Comparison of ENCODE assay signal across 9 mouse cellular contexts in genomic region chr7:80357156-80357555, GRCm38 (mm10). TPM values are rescaled to one million over a fixed set of nuclear protein-coding genes. Genes with fewer than 3 reads are reported as not detected.
DNase-seq lines count a peak whose midpoint lies in the region; ATAC-seq and TF ChIP-seq lines count a peak whose summit lies in the region.
"Had no signal": no experiment of that assay in that cellular context is flagged by ENCODE, and none has a peak within 500 bp of the region (broad histone marks: within the 10 kb centered on the region; RNA-seq: fewer than 3 reads in every experiment).

No protein-coding gene starts in this region.

- no peak overlapping the region for H3K9ac ChIP-seq in stomach, embryonic 14.5 days (replicated peaks; ENCODE audit: low read depth, low read length)
- no peak overlapping the region for H3K9ac ChIP-seq in stomach, postnatal 0 days (ENCODE audit: low read length)
- no peak overlapping the region for H3K9ac ChIP-seq in hindbrain, postnatal 0 days (replicated peaks; ENCODE audit: low read length)

- no peak overlapping the region for H3K4me3 ChIP-seq in heart, embryonic 10.5 days
- no peak overlapping the region for H3K4me3 ChIP-seq in stomach, embryonic 14.5 days (ENCODE audit: low read depth, low read length)
- no peak overlapping the region for H3K4me3 ChIP-seq in stomach, postnatal 0 days (ENCODE audit: low read depth, low read length)
- H3K4me3 ChIP-seq in hindbrain, postnatal 0 days (ENCODE audit: low read length): no peak overlapping the region

- no peaks in the 10 kb centered on the region for H3K9me3 ChIP-seq in heart, embryonic 10.5 days
- H3K9me3 ChIP-seq in stomach, embryonic 14.5 days (ENCODE audit: control insufficient read depth, low read depth, low read length): no peaks in the 10 kb centered on the region
- no peaks in the 10 kb centered on the region for H3K9me3 ChIP-seq in stomach, postnatal 0 days (ENCODE audit: control insufficient read depth, low read length)
- H3K9me3 ChIP-seq in hindbrain, postnatal 0 days (ENCODE audit: low read length): no peaks in the 10 kb centered on the region

- 65% methylated on average over 8 of the region's 8 CpGs for WGBS in heart, embryonic 10.5 days
- 67% methylated on average over 8 of the region's 8 CpGs for WGBS in stomach, embryonic 14.5 days
- WGBS in stomach, postnatal 0 days: 81% methylated on average over 8 of the region's 8 CpGs
- 24% methylated on average over 8 of the region's 8 CpGs for WGBS in hindbrain, postnatal 0 days

- DNase-seq in heart, adult 11 months: peak; percentile 96
- DNase-seq in heart, embryonic 10.5 days (ENCODE audit: low spot score): no peak
- DNase-seq in stomach, postnatal 0 days (ENCODE audit: low spot score): no peak
- DNase-seq in hindbrain, postnatal 0 days (ENCODE audit: low spot score): peak; percentile 68
- peak; percentile 82 for DNase-seq in testis, postnatal 14 days (ENCODE audit: low spot score)
- no peak for DNase-seq in lung, postnatal 14 days
- DNase-seq: gastrocnemius, postnatal 14 days had no signal

- no peak overlapping the region for H3K27ac ChIP-seq in heart, embryonic 10.5 days
- no peak overlapping the region for H3K27ac ChIP-seq in stomach, embryonic 14.5 days (ENCODE audit: low read length)
- H3K27ac ChIP-seq in stomach, postnatal 0 days (replicated peaks): no peak overlapping the region
- peak overlapping the region; percentile 49; the same call in 1 of the 2 replicates for H3K27ac ChIP-seq in hindbrain, postnatal 0 days

- H3K4me1 ChIP-seq in heart, embryonic 10.5 days: 0 out of 2 replicates have a peak, but pooled peaks cover 4% of the 10 kb centered on the region
- no peaks in the 10 kb centered on the region for H3K4me1 ChIP-seq in stomach, embryonic 14.5 days (ENCODE audit: control insufficient read depth, insufficient read depth, low read length)
- no peaks in the 10 kb centered on the region for H3K4me1 ChIP-seq in stomach, postnatal 0 days (replicated peaks; ENCODE audit: control insufficient read depth, insufficient read depth)
- no peaks in the 10 kb centered on the region for H3K4me1 ChIP-seq in hindbrain, postnatal 0 days (ENCODE audit: insufficient read depth, low read length)

- no peak for TF ChIP-seq CTCF in stomach, postnatal 0 days (IDR thresholded peaks at IDR 0.05; ENCODE audit: low read depth)
- TF ChIP-seq CTCF in hindbrain, postnatal 0 days (IDR thresholded peaks at IDR 0.05; ENCODE audit: low read depth): peak; percentile 17; the same call in 1 of the 2 replicates

- TF ChIP-seq EP300 in stomach, postnatal 0 days (optimal IDR thresholded peaks at IDR 0.05): no peak

- H3K4me2 ChIP-seq in stomach, embryonic 14.5 days (replicated peaks; ENCODE audit: low read depth, low read length): no peak overlapping the region
- H3K4me2 ChIP-seq in stomach, postnatal 0 days (replicated peaks; ENCODE audit: low read depth): no peak overlapping the region
- H3K4me2 ChIP-seq in hindbrain, postnatal 0 days (ENCODE audit: low read depth, low read length): no peak overlapping the region

- ATAC-seq in stomach, embryonic 14.5 days (ENCODE audit: insufficient number of reproducible peaks, insufficient read depth, low FRiP score, low read depth): 0 out of 2 replicates have a peak, but pooled peaks have one; percentile 21
- no peak for ATAC-seq in stomach, postnatal 0 days (ENCODE audit: low FRiP score, low TSS enrichment)
- ATAC-seq in hindbrain, postnatal 0 days: peak; percentile 87
- no peak for ATAC-seq in cerebellum, adult (ENCODE audit: insufficient number of reproducible peaks, low FRiP score, low TSS enrichment)

- H3K36me3 ChIP-seq in heart, embryonic 10.5 days: peaks cover 92% of the 10 kb centered on the region
- H3K36me3 ChIP-seq in stomach, embryonic 14.5 days (ENCODE audit: control insufficient read depth, insufficient read depth, low read length): peaks cover 46% of the 10 kb centered on the region
- H3K36me3 ChIP-seq in stomach, postnatal 0 days (ENCODE audit: control insufficient read depth, insufficient read depth, low read length): peaks cover 27% of the 10 kb centered on the region
- H3K36me3 ChIP-seq in hindbrain, postnatal 0 days (ENCODE audit: insufficient read depth, low read length): peaks cover 53% of the 10 kb centered on the region

- no peaks in the 10 kb centered on the region for H3K27me3 ChIP-seq in heart, embryonic 10.5 days (ENCODE audit: insufficient read depth, poor library complexity, severe bottlenecking)
- no peaks in the 10 kb centered on the region for H3K27me3 ChIP-seq in stomach, embryonic 14.5 days (ENCODE audit: control insufficient read depth, insufficient read depth, low read length)
- no peaks in the 10 kb centered on the region for H3K27me3 ChIP-seq in stomach, postnatal 0 days (ENCODE audit: control insufficient read depth, insufficient read depth, low read length)
- no peaks in the 10 kb centered on the region for H3K27me3 ChIP-seq in hindbrain, postnatal 0 days (ENCODE audit: insufficient read depth, low read length)

RNA-seq across cellular contexts. Expression of gene Man2a2, which starts 14.0 kb away (rescaled TPM):
- 20.0 and 20.9 TPM in 2 replicates for polyA plus RNA-seq in heart, embryonic 10.5 days (2016; fragmentation: Nextera tagmentation; extraction: Ambion mirVana)
- 18.3 and 19.8 TPM in 2 replicates for polyA plus RNA-seq in stomach, embryonic 14.5 days (2014; fragmentation: Nextera tagmentation; extraction: Ambion mirVana)
- 3.6 and 5.3 TPM in 2 replicates for polyA plus RNA-seq in stomach, postnatal 0 days (2015; fragmentation: Nextera tagmentation; extraction: Ambion mirVana)
- total RNA-seq in hindbrain, postnatal 0 days (2014; rRNA removed): 55.5 and 61.3 TPM in 2 replicates
- polyA plus RNA-seq in hindbrain, postnatal 0 days (2015; fragmentation: Nextera tagmentation; extraction: Ambion mirVana): 14.2 and 15.7 TPM in 2 replicates

RNA-seq across cellular contexts. Expression of gene Hddc3, which starts 14.3 kb away (rescaled TPM):
- polyA plus RNA-seq in heart, embryonic 10.5 days (2016; fragmentation: Nextera tagmentation; extraction: Ambion mirVana): 18.3 and 18.4 TPM in 2 replicates
- polyA plus RNA-seq in stomach, embryonic 14.5 days (2014; fragmentation: Nextera tagmentation; extraction: Ambion mirVana): 24.3 and 26.5 TPM in 2 replicates
- 8.6 and 10.4 TPM in 2 replicates for polyA plus RNA-seq in stomach, postnatal 0 days (2015; fragmentation: Nextera tagmentation; extraction: Ambion mirVana)
- total RNA-seq in hindbrain, postnatal 0 days (2014; rRNA removed): 30.1 and 32.2 TPM in 2 replicates
- polyA plus RNA-seq in hindbrain, postnatal 0 days (2015; fragmentation: Nextera tagmentation; extraction: Ambion mirVana): 13.9 and 15.5 TPM in 2 replicates

RNA-seq across cellular contexts. Expression of gene Unc45a, which starts 16.4 kb away (rescaled TPM):
- 24.3 and 34.2 TPM in 2 replicates for polyA plus RNA-seq in heart, embryonic 10.5 days (2016; fragmentation: Nextera tagmentation; extraction: Ambion mirVana)
- polyA plus RNA-seq in stomach, embryonic 14.5 days (2014; fragmentation: Nextera tagmentation; extraction: Ambion mirVana): 28.6 and 29.4 TPM in 2 replicates
- 30.7 and 34.5 TPM in 2 replicates for polyA plus RNA-seq in stomach, postnatal 0 days (2015; fragmentation: Nextera tagmentation; extraction: Ambion mirVana)
- 49.0 and 57.8 TPM in 2 replicates for total RNA-seq in hindbrain, postnatal 0 days (2014; rRNA removed)
- 46.6 and 47.8 TPM in 2 replicates for polyA plus RNA-seq in hindbrain, postnatal 0 days (2015; fragmentation: Nextera tagmentation; extraction: Ambion mirVana)

RNA-seq across cellular contexts. Expression of gene Fes, which starts 30.6 kb away (rescaled TPM):
- 9.7 and 11.7 TPM in 2 replicates for polyA plus RNA-seq in heart, embryonic 10.5 days (2016; fragmentation: Nextera tagmentation; extraction: Ambion mirVana)
- polyA plus RNA-seq in stomach, embryonic 14.5 days (2014; fragmentation: Nextera tagmentation; extraction: Ambion mirVana): 9.1 and 9.5 TPM in 2 replicates
- 6.2 TPM in 2 replicates for polyA plus RNA-seq in stomach, postnatal 0 days (2015; fragmentation: Nextera tagmentation; extraction: Ambion mirVana)
- total RNA-seq in hindbrain, postnatal 0 days (2014; rRNA removed): 10.3 and 16.1 TPM in 2 replicates
- 4.9 and 5.6 TPM in 2 replicates for polyA plus RNA-seq in hindbrain, postnatal 0 days (2015; fragmentation: Nextera tagmentation; extraction: Ambion mirVana)

RNA-seq across cellular contexts. Expression of gene Rccd1, which starts 32.9 kb away (rescaled TPM):
- polyA plus RNA-seq in heart, embryonic 10.5 days (2016; fragmentation: Nextera tagmentation; extraction: Ambion mirVana): 9.8 and 10.3 TPM in 2 replicates
- 15.1 and 19.2 TPM in 2 replicates for polyA plus RNA-seq in stomach, embryonic 14.5 days (2014; fragmentation: Nextera tagmentation; extraction: Ambion mirVana)
- polyA plus RNA-seq in stomach, postnatal 0 days (2015; fragmentation: Nextera tagmentation; extraction: Ambion mirVana): 3.7 and 3.8 TPM in 2 replicates
- 24.7 and 40.5 TPM in 2 replicates for total RNA-seq in hindbrain, postnatal 0 days (2014; rRNA removed)
- polyA plus RNA-seq in hindbrain, postnatal 0 days (2015; fragmentation: Nextera tagmentation; extraction: Ambion mirVana): 8.6 and 10.7 TPM in 2 replicates

Comparison
In these comparisons a context has a peak if more than half of its experiments do, and no peak if none do; other contexts are left out.
1. DNase-seq: peak in heart, adult 11 months (single experiment), hindbrain, postnatal 0 days (single experiment) and testis, postnatal 14 days (single experiment); none in heart, embryonic 10.5 days (single experiment), stomach, postnatal 0 days (single experiment) and lung, postnatal 14 days (single experiment).
2. ATAC-seq: peak in stomach, embryonic 14.5 days (single experiment) and hindbrain, postnatal 0 days (single experiment); none in stomach, postnatal 0 days (single experiment) and cerebellum, adult (single experiment).